Mouse (Mus musculus) liver, embryonic 14.5 days (tissue): ENCODE data around the gene Hao2.

Experiments used
- CTCF ChIP-seq: IDR thresholded peaks from 2 replicates; pipeline ENCODE4 v1.5.1; 2016; ENCODE audit warnings: antibody characterized with exemption, low read depth, control low read depth
- EP300 ChIP-seq: IDR thresholded peaks from 2 replicates; pipeline ENCODE4 v1.6.1; 2016; ENCODE audit warnings: antibody characterized with exemption, low read depth

DNA sequence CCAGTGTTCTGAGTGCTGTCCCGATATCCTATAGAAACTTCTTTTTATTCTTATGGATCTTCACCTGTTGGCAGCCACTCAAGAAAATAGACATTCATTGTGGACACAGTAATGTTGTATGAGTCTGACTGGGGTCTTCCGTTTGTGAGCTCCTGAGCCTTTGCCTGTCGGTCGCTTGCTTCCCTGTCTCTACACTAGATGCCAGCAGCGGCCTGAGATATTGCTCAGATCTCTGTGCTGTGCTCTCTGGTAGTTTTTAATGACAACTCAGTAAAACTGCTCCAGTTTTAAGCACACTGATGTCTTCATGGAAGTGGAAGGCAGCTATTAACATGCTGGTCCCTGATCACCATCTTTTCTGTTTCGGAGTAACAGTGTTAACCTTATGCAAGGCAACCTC is 20.6 kb upstream of the Hao2 start:
- TF ChIP-seq EP300, result no peak
- no peak for TF ChIP-seq CTCF
